Mouse (Mus musculus) frontal cortex, adult (tissue): ENCODE data around the gene Gm5148.

Experiments
- ATAC-seq: cut with Nextera tagmentation; 2 replicates; pipeline ENCODE4 v1.9.2; 2017; ENCODE audit warnings: mild to moderate bottlenecking, moderate library complexity, mixed read lengths; ENCODE audit not compliant: low TSS enrichment

The Gm5148 gene

DNA sequence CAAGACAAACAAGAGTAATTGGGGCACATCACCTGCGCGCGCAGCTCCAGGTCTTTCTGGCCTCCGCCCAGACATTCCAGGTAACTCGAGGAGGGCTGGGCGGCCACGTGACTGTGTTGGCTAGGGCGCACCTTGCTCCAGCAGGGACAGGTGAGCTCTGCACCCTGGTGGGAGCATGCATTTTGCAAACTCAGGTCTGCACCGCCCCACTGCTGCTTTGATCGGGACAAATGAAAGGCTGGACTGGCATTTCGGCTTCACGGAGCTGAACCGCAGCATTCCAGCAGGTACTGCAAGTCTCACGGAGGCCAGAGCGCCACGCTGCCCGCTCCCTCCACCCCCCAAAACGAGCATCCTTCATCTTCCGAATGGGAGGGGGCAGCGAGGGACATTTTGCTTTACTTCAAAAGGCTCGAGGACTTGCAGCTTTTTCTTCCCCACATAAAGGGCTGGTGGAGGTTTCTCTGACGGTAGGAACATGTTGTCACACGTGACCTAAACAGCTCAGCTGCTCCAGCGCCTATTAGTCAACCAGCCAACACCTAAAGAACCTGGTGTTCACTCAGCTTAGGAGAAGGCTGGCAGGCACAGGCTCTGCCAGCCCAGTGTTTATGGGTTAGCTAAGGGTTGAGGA lies at the start of gene Gm5148:
Gene Gm5148 (minus strand): TSS at position 320 of the 634 bp plus-strand sequence.
- peak; percentile 68 for ATAC-seq

DNA sequence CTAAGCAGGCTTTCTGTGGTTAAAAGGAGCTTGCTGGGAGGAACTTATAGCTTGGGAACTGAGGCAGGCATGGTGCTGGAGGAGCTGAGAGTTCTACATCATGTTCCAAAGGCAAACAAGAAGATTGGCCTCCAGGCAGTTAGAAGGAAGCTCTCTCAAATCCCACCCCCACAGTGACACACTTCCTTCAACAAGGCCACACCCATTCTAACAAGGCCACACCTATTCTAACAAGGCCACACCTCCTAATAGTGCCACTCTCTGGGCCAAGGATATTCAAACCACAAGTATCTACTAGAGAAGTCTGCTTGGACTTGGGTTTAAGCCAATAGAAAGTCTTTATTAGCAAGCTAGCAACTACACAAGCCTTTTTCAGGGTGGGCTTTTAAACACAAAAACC lies 46.7 kb upstream of the Gm5148 start:
- ATAC-seq = no peak

DNA sequence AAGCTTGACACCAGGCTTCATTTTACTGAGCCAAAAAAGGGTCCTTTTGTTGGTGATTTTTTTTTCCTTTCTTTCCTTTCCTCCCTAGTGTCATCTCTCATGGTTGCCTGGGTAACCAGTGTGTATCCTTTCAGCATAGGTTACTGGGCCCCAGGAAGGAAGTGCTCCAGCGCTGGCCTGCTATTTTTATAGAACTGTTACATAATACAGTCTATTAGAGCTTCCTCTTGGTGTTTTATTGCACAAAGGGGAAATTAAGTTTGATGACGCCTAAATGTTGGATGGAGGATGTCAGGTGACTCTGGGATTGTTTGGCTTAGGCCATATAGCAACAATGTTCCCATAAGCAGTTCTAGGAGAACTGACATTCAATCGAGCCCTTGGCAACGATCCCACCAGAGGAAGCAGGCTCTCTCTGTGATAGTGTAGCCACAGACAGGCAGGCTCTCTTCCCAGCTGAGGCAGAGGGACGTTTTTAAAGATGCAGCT lies 45.0 kb upstream of the Gm5148 start:
- ATAC-seq = peak; percentile 90

DNA sequence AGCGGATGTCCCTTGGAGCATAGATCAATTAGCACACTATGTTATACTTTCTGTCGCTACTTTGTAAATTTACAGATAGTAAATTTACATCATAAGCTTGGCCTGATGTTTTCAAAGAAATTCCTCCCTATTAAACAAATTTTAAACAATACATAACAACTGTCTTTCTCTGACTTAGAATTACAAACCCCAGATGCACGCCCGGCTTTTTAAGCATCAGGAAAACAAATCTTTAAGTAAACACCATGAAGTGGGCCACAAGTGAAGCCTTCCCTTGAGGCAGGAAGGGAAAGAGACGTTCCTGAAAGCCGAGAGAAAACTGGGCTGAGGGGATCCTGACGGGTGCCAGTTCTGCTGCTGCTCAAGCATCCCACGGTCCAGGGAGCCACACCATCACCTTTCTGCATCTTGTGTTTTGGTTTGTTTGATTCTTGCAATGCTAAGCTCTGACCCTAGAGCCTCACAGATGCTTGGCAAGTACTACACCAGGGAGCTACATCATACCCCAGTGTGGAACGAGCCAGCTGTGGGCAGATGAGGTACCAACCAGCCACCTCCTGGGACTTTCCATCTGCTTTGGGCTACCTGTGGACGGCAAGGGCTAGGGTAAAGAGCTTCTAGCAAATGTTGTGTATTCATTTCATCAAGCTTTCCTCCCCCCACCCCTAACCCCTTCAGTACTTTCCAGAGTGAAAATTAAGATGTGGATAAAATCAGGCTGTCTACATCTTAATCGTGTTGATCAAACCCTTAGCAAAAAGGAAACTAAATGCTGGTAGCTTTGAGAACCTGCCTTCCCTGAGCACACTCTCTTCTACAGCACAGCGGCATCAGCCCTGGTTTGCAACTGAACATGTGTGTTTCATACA lies 43.1 kb upstream of the Gm5148 start:
- no peak for ATAC-seq

DNA sequence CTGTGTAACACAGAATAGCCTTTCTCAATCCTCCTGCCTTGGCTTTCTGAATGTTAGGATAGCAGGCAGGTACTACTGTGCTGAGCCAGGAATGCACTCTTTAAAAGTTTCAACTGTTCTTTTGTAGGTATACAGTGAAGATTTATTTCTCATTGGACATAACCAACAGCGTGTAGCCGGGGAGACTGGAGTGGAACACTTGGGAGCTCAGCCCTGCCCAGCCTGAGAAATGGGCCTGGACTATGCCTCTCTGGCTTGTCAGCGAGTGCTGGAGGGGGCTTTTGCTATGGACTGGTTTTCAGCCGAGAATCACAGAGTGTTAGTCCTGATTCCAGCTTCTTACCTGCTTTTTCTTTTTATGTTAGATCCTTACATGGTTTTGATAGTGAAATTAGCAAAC lies 42.3 kb upstream of the Gm5148 start:
- ATAC-seq = no peak

DNA sequence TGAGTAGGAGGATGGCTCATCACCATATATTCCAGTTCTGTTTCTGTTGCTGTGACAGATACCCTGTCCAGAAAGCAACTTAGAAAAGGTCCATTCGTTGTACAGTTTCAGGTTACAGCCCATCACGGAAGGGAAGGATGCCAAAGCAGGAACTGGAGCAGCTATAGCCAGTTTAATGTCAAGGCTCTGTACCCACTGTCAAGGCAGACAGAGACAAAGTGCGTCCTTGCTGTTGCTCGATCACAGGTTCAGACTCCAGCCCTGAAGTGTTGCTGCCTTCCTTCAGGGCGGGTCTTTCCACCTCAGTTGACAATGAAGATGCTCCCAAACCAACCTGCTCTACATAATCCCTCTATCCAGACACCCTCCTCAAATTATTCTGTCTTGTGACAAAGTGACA lies 41.7 kb upstream of the Gm5148 start:
- no peak for ATAC-seq

DNA sequence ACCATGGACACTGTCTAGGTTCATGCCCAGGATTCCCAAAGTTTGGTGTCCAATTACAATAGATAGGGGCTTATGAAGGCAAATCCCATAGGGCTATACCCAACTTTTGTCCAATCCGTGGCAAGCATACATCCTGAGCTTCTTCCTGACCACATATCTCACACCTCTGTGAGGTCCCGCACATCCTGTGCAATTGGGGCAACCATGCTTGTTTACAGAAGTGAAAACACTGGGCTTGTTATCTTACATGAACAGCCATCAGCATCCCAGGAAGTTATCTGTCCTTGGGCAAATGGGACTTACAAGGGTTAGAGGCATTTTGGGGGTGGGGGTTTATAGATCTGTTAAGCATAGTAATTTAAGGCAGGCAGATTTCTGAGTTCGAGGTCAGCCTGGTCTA lies 41.0 kb upstream of the Gm5148 start:
- no peak for ATAC-seq

DNA sequence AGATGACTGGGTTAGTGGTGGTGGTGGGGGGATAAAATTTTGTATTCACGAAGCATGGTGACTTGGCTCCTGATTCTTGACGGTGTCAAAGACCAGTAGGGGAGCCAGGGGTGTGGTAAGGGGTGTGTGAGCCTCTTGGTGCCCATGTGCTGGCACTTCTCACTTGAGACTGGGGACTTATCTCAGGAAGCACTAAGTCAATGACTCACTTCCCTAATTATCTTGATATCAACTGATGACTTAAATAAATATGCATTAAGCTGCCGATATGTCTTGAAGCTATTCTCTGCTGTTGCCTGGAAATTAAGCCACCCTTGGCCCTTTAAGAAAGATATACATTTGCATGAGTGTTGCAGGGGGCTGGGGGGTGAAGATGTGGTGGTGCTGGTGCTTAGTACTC lies 38.0 kb upstream of the Gm5148 start:
- no peak for ATAC-seq

DNA sequence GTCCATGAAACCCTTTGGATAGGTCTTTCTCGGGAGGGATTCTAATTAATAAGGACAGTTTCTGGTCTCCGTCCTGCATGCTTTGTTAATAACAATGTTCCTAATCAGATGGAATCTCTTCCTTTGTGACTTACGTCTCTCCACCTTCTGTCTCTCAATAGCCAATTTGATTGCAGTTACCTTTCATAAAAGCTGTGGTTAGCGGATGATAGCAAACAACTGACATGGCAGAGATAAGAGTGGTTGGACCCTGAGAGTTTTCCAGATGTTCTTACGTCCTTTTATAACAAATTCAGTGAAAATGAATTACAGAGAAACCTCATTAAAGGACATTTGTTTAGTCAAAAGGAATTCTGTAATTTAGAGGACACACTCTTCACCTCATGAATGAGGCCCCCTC lies 37.5 kb upstream of the Gm5148 start:
- ATAC-seq = no peak

DNA sequence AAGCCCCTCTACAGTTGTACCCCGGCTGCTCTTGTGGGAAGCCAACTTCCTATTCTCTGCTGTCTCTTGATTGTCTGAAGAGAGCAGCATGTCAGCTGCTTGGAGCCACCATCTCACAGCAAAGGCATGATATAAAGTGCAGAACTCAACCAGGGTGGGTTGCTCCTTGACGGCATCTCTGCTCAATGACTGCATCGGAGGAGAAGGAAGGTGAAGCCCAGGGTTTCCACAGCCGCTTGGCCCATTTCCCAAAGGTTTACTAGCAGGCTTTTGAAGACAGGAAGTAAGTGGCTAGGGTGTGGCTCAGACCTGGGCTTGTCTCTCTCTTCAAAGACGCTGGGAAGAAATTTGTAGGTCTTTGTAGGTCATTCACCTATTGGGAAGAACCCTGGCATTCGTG lies 36.6 kb upstream of the Gm5148 start:
- no peak for ATAC-seq

DNA sequence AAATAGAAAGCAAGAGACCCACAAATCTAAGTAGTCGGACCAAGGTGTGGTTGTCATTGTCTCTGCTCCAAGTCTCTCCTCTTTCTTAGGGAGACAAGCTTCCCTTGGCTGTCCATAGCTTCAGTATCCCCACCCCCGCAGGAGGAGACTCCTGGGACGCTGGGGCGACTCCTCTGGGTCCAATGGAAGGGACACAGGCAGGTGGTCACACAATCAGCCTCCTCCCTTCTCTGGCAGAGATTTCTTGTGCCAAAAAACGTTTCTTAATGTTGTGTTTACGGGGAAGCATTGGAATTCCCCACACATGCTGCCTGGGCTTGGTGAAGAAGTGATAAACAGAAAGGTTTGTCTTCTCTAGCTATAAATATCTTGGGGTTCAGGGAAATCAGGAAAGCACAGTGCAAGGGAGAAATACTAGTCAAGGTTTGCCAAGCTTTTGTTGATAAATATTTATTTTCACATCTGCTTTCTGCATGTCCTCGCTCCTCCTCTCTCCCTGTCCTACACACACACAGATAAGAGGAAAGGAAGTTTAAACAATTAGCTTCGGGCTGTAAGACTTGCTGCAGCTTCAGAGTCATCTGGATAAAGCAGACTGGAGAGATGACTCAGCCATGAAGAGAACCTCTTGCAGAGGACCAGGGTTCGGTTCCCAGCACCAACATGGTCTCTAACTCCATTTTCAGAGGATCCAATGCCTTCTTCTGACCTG lies 34.5 kb upstream of the Gm5148 start:
- peak; percentile 41; the same call in 1 of the 2 replicates for ATAC-seq

DNA sequence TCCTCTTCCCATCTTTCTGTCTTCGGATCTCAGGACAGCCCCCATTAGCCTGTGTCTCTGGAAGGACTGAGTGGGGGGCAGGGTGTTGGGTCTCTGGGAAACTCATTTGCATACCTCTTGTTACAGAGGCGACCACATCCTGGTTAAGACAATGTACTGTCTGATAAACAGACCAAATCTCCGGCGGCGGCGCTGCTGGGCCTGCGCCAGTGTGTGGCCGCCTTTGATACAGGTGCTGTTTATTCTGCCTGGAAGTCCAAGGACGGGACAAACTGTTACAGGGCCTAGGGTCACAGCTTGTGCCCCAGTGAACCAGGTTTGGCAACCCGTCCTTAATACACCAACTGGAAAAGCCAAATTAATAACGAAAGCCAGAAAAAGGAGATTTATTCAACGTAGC lies 33.8 kb upstream of the Gm5148 start:
- peak; percentile 38; the same call in 1 of the 2 replicates for ATAC-seq

DNA sequence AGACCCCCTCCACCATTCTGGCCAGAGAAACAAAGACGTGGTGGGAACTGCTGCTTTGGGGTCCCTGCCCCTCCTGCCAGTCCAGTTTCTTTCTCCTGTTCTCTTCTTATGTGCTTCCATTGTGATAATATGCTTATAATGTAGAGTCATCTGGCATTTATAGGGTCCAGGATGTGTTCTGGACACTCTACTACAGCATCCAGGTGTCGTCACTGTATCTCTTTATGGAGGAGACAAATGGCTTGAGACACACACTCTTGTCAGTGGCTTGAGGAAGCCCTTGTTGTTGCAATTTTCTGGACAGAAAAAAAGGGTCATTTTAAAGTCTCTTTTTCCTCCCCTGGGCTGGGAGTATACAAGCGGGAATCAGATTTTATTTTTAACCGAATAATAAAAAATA lies 33.3 kb upstream of the Gm5148 start:
- no peak for ATAC-seq

DNA sequence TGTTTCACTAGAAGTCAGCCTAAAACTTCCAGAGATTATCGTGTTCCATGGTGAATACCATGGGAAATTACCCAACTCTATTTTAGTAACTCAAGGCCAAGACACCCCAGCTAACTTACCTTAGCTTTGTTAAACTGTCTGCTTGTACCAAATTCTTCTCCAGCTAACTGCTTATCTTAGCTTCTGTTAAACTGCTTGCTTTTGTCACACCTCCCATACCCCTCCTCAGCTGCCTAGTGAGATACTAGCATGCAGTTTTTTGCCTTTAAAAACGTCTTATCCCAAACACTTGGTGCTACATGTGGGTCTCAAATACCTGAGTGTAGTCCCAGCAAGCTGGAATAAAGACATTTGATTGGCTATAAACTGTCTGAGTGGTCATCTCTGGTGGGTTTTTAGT lies 31.7 kb upstream of the Gm5148 start:
- no peak for ATAC-seq

DNA sequence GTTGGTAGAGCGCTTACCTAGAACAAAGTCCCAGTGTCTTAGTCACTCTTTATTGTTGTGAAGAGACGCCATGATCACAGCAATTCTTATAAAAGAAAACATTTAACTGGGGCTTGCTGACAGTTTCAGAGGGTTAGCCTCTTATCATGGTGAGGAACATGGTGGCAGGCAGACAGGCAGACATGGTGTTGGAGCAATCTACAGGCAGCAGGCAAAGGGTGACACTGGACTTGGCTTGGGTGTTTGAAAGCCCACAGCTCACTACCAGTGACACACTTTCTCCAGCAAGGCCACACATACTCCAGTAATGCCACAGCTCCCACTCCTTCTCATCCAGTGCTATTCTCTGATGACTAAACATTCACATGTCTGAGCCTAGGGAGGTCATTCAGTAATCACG lies 30.3 kb upstream of the Gm5148 start:
- ATAC-seq = no peak

DNA sequence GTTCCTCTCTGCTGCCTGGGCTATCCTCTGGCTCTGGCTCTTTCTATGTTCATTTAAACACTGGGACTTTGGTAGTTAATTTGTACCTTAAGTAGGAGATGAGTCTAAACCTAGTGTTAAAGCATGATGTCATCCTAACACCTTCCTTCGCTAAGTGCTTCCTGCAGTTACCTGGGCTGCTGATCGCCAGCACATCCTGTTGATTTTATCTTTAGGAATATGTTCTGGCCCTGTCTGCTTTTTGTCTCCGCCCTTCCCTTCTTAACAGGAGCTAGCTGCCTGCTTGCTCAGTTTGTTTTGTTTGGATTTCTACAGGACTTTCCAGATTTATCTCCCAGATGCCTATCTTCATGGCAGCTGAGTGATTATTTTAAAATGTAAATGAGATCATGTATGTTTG lies 28.9 kb upstream of the Gm5148 start:
- no peak for ATAC-seq

DNA sequence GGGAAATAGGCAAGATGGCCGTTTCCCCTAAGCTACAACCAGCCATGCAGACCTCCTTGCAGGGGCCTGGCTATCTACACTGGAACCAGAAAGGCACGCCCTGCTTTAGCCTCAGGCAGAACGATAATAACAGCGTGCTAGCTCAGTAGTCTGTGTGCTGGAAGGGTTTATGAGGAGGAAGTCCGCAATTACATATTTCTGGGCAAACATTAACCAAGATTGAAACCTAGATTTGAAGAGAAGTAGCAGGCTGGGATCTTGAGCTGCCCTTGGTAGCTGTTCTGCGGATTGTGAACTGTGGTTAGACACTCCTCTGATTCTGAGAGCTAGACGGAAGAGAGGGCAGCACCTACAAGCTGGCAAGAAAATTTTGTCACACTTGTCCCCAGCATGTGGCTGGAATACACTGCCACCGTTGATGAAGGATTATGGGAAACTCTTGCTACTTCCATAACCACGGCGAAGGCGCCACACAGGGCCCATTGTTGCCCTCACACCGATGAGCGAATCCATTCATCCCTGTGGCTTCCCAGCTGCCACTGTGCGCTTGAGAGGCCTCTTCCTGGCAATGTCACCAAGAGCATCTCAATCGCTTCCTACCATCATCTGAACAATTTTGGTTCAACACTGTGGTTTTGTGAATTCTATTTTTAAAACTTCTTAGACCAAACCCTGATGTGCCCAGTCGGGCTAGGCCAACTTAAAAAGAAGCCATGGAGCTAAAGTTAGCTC lies 23.9 kb upstream of the Gm5148 start:
- peak; percentile 55; the same call in 1 of the 2 replicates for ATAC-seq

DNA sequence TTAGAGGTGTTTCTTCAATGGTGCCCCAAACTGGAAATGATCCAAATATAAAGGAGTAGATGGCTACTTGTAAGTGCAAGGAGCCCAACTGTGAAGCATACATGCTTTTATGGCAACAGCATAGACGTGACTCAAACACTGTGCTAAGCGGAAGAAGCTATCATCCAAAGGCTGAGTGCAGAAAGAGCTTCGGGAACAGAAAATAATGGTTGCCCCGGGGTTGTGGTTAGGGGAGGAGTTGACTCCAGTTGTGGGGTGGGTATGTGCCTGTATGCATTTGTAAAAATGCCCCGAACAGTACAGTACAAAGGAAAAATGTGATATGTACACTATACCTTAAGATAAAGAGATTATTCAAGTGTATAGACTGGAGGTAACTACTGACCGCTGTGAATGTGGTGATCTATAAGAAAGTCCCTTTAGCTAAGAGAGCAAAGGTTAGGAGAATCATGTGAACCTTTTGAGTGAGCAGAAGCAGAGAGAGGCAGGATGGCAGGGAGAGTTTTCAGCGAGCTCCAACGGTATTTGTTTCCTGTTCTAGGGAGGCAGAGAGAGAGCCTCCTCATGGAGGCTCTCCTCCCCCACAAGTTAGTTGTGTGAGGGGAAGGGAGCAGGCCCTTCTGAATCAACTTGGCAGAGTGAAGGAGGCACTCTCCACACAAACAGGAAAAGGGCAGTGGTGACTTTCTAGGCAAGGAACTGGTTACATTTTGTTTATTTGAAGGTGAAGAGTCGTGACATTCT lies 23.1 kb upstream of the Gm5148 start:
- no peak for ATAC-seq

DNA sequence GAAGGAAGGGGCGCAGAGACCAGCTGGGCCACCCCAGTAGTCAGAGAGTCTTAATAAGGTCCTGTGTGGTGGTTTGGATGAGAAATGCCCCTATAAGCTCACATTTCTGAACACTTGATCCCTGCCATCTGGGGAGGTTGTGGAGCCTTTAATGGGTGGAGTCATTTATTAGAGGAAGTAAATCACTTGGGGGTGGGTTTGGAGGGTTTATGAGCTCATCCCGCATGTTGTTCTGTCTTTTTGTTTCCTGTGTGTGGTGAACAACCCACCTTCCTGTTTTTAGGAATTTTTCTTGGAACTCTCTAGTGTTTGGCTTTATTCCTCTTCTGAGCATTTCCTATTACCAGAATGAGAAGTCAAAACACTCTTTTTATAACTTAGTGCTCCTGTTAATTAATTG lies 19.8 kb upstream of the Gm5148 start:
- no peak for ATAC-seq

DNA sequence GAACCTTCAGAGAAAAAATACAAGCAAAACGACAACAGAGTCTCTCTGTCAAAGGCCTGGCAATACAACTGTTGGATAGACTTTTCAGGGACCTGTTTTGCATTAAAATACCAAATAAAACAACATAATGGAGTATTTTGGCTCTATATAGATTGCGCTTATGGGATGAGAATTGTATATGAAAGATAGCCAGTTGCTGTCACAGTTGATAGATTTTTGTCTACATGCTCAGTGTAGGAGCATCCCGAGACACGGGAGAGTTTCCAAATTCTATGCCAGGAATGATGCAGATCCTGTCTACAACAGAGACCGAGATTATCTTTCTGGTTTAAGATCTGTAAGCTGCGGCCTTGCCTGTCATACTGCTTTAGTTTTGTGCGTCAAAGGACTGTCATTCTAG lies 15.7 kb upstream of the Gm5148 start:
- ATAC-seq = no peak
